Mouse (Mus musculus) embryonic facial prominence, embryonic 11.5 days (tissue): ENCODE measurements at regions not wholly inside any gene's neighbourhood (a gene's known extent, or its start where the extent isn't known, plus 50 kb on each side); places are given as distances from the start of the nearest gene placed in this dataset.

ENCODE experiments used
- ATAC-seq: fragments of 200-750 bp; cut with Nextera tagmentation; replicated peaks from 2 replicates; pipeline ENCODE4 v1.8.0; 2017; ENCODE audit warnings: low read depth; ENCODE audit not compliant: insufficient number of reproducible peaks, low FRiP score, low TSS enrichment
- DNase-seq: peaks from one replicate; pipeline ENCODE4 v3.0.0-alpha.2; 2015; ENCODE audit warnings: low spot score
- H3K27ac ChIP-seq: fragments of 300-500 bp; sonication (generic); replicated peaks from 2 replicates; pipeline ENCODE4 v1.5.1; 2014; ENCODE audit warnings: mild to moderate bottlenecking, low read depth, low read length, control low read depth
- H3K27me3 ChIP-seq: fragments of 300-500 bp; sonication (generic); 2 replicates; pipeline ENCODE4 v1.6.1; 2014; ENCODE audit warnings: mild to moderate bottlenecking, low read length, moderate library complexity, mixed read lengths; ENCODE audit not compliant: control insufficient read depth, insufficient read depth
- H3K36me3 ChIP-seq: fragments of 300-500 bp; sonication (generic); replicated peaks from 2 replicates; pipeline ENCODE4 v1.6.1; 2014; ENCODE audit warnings: low read depth, mild to moderate bottlenecking, low read length, moderate library complexity, mixed read lengths; ENCODE audit not compliant: control insufficient read depth, insufficient read depth
- H3K4me1 ChIP-seq: fragments of 300-500 bp; sonication (generic); 2 replicates; pipeline ENCODE4 v1.6.1; 2014; ENCODE audit warnings: low read length, mixed read lengths; ENCODE audit not compliant: control insufficient read depth, insufficient read depth
- H3K4me2 ChIP-seq: fragments of 300-500 bp; sonication (generic); 2 replicates; pipeline ENCODE4 v1.6.1; 2014; ENCODE audit warnings: low read depth, mild to moderate bottlenecking, control low read depth, low read length, moderate library complexity
- H3K4me3 ChIP-seq: fragments of 300-500 bp; sonication (generic); 2 replicates; pipeline ENCODE4 v1.5.1; 2014; ENCODE audit warnings: low read depth, low read length, control low read depth
- H3K9ac ChIP-seq: fragments of 300-500 bp; sonication (generic); replicated peaks from 2 replicates; pipeline ENCODE4 v1.6.1; 2014; ENCODE audit warnings: mild to moderate bottlenecking, control low read depth, low read length
- H3K9me3 ChIP-seq: fragments of 300-500 bp; sonication (generic); replicated peaks from 2 replicates; pipeline ENCODE4 v1.6.1; 2016; ENCODE audit warnings: mild to moderate bottlenecking, low read length, inconsistent platforms, mixed read lengths; ENCODE audit not compliant: control insufficient read depth
- WGBS: fragments of 180-500 bp; shearing (Covaris S2); extraction: QIAGEN DNeasy Blood & Tissue Kit; methylation state at CpG from one replicate; pipeline ENCODE4 v1.1.7; 2014; 5-methylcytosine and 5-hydroxymethylcytosine counted together

- H3K4me2 ChIP-seq: no peak overlapping the region
- ATAC-seq (no peak), DNase-seq (no peak)
- no peak overlapping the region for H3K27ac ChIP-seq
- no peaks in the 10 kb centered on the region for H3K36me3 ChIP-seq
- H3K4me3 ChIP-seq: no peak overlapping the region
- H3K9me3 ChIP-seq: no peaks in the 10 kb centered on the region
- WGBS: 83% methylated on average over 4 of the region's 4 CpGs
- H3K9ac ChIP-seq: no peak overlapping the region
- H3K27me3 ChIP-seq: no peaks in the 10 kb centered on the region
- H3K4me1 ChIP-seq: no peaks in the 10 kb centered on the region; the same call in 1 of the 2 replicates
Measured at GRCm38 (mm10) chr15:11737436-11738000, 169.6 kb downstream of the Npr3 start.

GRCm38 (mm10) chr15:11734639-11735265 is 172.3 kb downstream of the Npr3 start:
- Histone ChIP-seq H3K4me3 (no peak overlapping the region), H3K27me3 (no peaks in the 10 kb centered on the region), H3K9me3 (no peaks in the 10 kb centered on the region), H3K36me3 (no peaks in the 10 kb centered on the region), H3K4me1 (no peaks in the 10 kb centered on the region), H3K27ac (no peak overlapping the region), H3K9ac (no peak overlapping the region), H3K4me2 (no peak overlapping the region)
- no peak for DNase-seq
- whole genome bisulfite sequencing: 85% methylated on average over 5 of the region's 5 CpGs
- no peak for ATAC-seq

GRCm38 (mm10) chr15:11729381-11729780 is 177.7 kb downstream of the Npr3 start:
- Histone ChIP-seq H3K4me1 (no peaks in the 10 kb centered on the region), H3K36me3 (no peaks in the 10 kb centered on the region), H3K9ac (no peak overlapping the region), H3K27me3 (no peaks in the 10 kb centered on the region), H3K4me2 (no peak overlapping the region), H3K27ac (no peak overlapping the region), H3K4me3 (no peak overlapping the region), H3K9me3 (no peaks in the 10 kb centered on the region)
- peak; percentile 46 for DNase-seq
- 41% methylated on average over 3 of the region's 3 CpGs for WGBS
- ATAC-seq: no peak

DNA sequence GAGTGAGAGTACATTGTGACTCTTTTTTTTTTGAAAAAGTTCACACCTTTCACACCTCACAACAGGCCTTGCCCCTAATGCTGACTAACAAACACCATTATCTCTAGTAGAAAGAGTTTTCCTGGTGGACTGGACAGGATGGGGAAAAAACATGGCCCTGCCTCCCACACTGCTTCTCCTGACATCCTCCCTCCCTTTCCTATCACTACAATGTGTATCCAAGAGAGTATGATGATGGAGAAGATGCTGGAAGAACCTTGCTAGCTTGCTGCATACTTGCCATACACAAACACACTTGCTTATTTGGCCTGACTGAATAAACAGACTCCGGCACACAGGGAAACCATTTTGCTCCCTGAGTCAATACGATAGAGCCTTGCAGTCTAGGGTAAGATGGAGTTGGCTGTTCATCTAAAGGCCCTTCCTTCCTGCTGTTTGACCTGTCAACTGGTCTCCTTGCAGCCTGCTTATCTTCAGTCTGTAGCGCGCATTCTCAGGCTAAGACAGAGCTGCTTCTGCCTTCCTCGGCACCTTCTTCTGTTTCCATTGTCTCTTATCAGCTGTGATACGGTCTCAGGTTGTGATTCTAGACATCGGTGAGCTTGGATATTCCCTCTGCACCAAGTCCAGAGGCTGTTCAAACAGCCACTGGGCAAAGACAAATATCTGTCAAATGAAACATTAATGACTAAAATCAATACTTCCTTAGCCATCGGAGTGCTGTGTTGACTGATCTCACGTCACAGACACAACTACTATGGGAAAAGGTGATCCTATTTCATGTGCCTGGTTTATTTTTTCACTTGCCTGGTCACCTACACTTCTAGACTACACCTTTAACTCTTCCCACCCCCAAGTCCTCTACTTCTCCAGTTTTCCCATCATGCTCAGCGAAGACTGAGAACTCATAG is 181.2 kb downstream of the Npr3 start:
- H3K27me3 ChIP-seq: no peaks in the 10 kb centered on the region
- ATAC-seq: no peak
- no peaks in the 10 kb centered on the region for H3K4me1 ChIP-seq
- no peak overlapping the region for H3K4me2 ChIP-seq
- H3K36me3 ChIP-seq: no peaks in the 10 kb centered on the region
- H3K27ac ChIP-seq: no peak overlapping the region
- H3K9ac ChIP-seq: no peak overlapping the region
- H3K9me3 ChIP-seq: no peaks in the 10 kb centered on the region
- no peak for DNase-seq
- no peak overlapping the region for H3K4me3 ChIP-seq
- 78% methylated on average over 10 of the region's 10 CpGs for WGBS

DNA sequence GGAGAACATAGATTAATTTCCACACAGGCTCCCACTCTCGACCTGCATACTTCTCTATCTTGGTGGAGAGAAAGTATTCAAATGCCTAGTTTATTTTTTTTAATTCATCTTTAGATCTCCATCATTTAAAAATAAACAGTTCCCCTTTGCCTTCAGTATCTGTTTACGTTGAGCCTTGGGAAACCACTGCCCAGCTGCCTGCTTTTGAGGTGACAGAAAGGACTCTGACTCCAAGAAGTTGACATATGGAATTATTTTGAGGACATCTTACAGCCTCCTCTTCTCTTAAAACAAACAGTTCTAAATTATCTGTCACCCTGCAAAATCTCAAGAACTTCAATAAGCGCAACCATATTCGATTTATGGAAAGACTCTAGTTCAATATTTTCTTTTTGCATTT is 186.4 kb downstream of the Npr3 start:
- ATAC-seq: no peak
- Histone ChIP-seq H3K27ac (no peak overlapping the region), H3K4me1 (no peaks in the 10 kb centered on the region), H3K4me3 (no peak overlapping the region), H3K27me3 (no peaks in the 10 kb centered on the region), H3K9me3 (no peaks in the 10 kb centered on the region), H3K36me3 (no peaks in the 10 kb centered on the region; the same call in 1 of the 2 replicates), H3K4me2 (no peak overlapping the region), H3K9ac (no peak overlapping the region)
- 68% methylated on average over 4 of the region's 4 CpGs for WGBS
- peak; percentile 6 for DNase-seq

DNA sequence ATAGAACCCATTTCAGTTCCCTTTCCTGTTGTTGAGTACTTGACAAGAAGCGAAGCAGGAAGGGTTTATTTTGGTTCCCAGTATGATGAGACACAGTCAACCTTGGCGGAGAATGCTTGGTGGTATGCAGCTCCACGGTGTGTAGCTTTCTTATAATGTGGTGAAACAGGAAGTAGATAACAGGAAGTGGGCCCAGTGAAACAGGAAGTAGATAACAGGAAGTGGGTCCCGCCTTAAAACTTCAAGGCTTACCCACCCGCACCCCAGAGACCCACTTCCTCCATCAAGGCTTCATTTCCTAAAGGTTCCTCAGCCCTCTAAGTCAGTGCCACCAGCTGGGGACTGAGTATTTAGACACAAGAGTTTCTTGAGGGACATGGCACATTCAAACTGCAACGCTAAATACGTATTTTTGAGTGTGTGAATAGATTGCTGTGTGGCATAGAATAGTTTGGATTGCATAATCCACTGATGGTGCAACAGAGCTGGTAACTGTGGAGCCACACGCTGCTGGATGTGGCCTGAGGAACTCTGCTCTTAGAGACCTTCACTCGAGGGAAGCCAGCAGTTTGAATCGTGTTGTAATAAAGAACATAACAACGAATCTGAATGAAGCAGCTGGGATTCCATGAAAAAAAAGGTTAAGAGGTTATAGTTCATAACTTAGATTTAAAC is 190.8 kb downstream of the Npr3 start:
- 92% methylated on average over 11 of the region's 11 CpGs for WGBS
- ATAC-seq (no peak), DNase-seq (no peak)
- no peaks in the 10 kb centered on the region; the same call in 1 of the 2 replicates for H3K36me3 ChIP-seq
- H3K27me3 ChIP-seq: no peaks in the 10 kb centered on the region
- no peaks in the 10 kb centered on the region for H3K4me1 ChIP-seq
- no peak overlapping the region for H3K27ac ChIP-seq
- H3K9me3 ChIP-seq: no peaks in the 10 kb centered on the region
- H3K4me2 ChIP-seq: no peak overlapping the region
- no peak overlapping the region for H3K9ac ChIP-seq
- no peak overlapping the region for H3K4me3 ChIP-seq

DNA sequence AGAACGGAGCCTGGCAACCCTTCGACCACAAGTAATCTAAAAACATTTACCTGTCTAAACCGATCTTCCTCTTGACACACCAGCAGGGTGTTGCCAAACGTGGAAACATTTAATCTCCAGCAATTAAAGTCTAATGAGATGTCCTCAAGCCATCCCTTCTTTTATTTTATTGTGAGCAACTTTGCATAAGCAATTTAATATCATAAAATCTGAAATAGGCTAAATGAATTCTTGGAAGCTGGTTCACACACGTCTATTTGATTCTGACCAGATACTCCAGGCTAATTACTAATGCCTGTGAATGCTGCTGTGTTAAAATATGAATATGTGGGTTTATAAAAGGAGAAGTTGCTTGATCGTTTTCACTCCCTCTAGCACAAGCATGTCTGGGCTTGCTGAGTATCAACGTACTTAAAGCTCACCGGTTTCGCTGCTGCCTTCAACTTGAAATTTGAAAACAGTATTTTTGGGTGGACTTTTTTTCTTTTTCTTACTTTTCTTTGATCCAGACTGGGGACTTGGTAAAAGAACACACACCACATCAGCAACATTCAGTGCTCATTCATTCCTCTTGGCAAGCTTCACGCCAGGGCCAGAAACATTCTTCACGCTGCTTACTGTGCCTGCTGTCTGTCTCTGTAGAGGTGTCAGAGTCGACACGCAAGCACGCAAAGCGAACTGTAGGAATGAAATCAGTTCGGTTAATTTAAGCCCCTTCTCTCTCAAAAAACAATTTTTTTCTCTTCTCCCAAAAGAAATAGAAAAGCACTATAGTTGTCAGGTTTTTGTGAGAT is 194.4 kb downstream of the Npr3 start:
- WGBS: 79% methylated on average over 16 of the region's 16 CpGs
- no peak overlapping the region for H3K27ac ChIP-seq
- no peaks in the 10 kb centered on the region for H3K4me1 ChIP-seq
- no peaks in the 10 kb centered on the region; the same call in 1 of the 2 replicates for H3K36me3 ChIP-seq
- no peak overlapping the region for H3K4me3 ChIP-seq
- H3K27me3 ChIP-seq: no peaks in the 10 kb centered on the region
- DNase-seq (no peak), ATAC-seq (no peak)
- H3K9me3 ChIP-seq: no peaks in the 10 kb centered on the region
- no peak overlapping the region for H3K9ac ChIP-seq
- H3K4me2 ChIP-seq: no peak overlapping the region
